Mouse (Mus musculus) G1E-ER4 (cell line): Measurements from ENCODE around the gene Olfr395. TPM values are rescaled to one million over a fixed set of nuclear protein-coding genes. Genes with fewer than 3 reads are reported as not detected.
"Not testable (repeated sequence)": the region's sequence is repeated elsewhere in the genome, so short reads cannot be mapped to it uniquely, and the experiment has no call there.

Experiments used
- GATA1 ChIP-seq: IDR thresholded peaks from one replicate; pipeline ENCODE4 v1.8.0; 2012; ENCODE audit warnings: low read length, inconsistent platforms
- polyA plus RNA-seq: library from polyadenylated mRNA; stranded (reverse); fragments of >175 nt; gene quantifications from 2 replicates; pipeline ENCODE4 v1.2.3, GENCODE M21; 2012

Olfr395 gene
- polyA plus RNA-seq, result not detected in 2 replicates

DNA sequence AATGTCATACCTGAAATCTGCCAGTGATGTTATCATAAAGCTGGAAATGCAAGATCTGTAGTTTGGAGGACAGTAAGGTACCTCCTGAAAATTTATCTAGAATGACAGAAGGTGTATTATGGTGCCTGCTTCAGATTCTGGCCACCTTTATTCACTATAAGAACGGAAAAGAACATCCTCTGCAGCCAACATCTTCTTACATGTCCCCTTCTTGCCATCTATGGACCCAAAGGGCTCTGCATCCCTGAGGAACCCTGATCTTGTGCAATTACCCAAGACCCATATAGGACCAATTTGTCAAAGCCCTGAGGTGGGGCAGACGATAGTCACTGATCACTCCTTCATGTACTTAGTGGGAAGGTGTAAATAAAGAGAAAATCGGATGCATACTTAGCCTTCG is at the start of gene Olfr395:
Gene Olfr395 (minus strand): TSS at position 101 of the 400 bp plus-strand sequence.
- TF ChIP-seq GATA1, result not testable (repeated sequence)

DNA sequence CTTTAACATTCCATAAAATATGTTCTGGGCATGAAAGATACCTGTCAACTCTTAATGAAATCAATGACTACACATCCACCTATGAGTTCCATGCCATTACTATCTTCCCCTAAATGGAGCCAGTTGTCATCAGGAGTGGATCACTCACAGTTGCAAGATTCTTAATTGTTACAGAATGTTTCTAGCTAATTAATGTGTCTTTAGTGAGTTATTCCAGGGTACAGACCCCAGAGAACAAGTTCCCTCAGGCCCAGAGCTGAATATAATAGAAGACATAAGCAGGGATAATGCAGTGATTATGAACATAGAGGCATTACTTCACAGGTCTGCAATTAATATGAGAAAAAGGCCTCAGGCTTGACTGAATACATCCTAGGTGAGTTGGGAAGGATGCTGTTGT is 27.3 kb upstream of the Olfr395 start, which contains the start of gene Olfr23:
Gene Olfr23 (plus strand): TSS at position 301 of the 400 bp plus-strand sequence.
- TF ChIP-seq GATA1, result no peak

DNA sequence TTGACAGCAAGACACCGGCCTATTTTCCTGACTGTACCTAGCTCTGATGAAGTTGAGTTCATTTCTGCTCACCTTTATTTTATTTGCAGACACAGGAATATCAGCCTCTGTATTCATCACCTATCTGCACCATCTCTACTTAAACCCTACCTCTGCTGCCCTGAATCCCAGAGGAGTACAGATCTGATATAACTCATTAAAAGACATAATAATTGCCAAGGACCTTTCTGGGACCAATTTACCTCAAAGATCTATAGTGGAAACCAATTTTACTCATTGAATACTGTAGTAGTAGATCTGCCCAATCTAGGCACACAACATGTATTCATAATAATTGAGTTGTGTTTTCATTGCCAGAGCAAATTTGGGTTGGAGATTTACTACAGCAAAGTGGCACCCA is 18.4 kb downstream of the Olfr395 start, which contains the start of gene Olfr394:
Gene Olfr394 (minus strand): TSS at position 101 of the 400 bp plus-strand sequence.
- TF ChIP-seq GATA1, result no peak

Other genes starting within 250 kb of the Olfr395 start
- gene Zfp735, start 220.5 kb downstream of the Olfr395 start, polyA plus RNA-seq, result not detected in 2 replicates
- not detected in 2 replicates for gene Olfr389, start 128.6 kb downstream of the Olfr395 start, polyA plus RNA-seq
- gene Olfr390, start 126.3 kb downstream of the Olfr395 start, polyA plus RNA-seq, result not detected in 2 replicates
- not detected in 2 replicates for gene Olfr391-ps, start 106.2 kb downstream of the Olfr395 start, polyA plus RNA-seq
- gene Olfr392, start 92.2 kb downstream of the Olfr395 start, polyA plus RNA-seq, result not detected in 2 replicates
- not detected in 2 replicates for gene Olfr393, start 57.8 kb downstream of the Olfr395 start, polyA plus RNA-seq
- gene Olfr394, start 18.5 kb downstream of the Olfr395 start, polyA plus RNA-seq, result not detected in 2 replicates
- gene Olfr23, start 27.4 kb upstream of the Olfr395 start, polyA plus RNA-seq, result not detected in 2 replicates
- gene Olfr397, start 51.5 kb upstream of the Olfr395 start, polyA plus RNA-seq, result not detected in 2 replicates
- not detected in 2 replicates for gene Olfr398, start 81.1 kb upstream of the Olfr395 start, polyA plus RNA-seq
- not detected in 2 replicates for gene Olfr139, start 147.3 kb upstream of the Olfr395 start, polyA plus RNA-seq
- not detected in 2 replicates for gene Olfr399, start 147.3 kb upstream of the Olfr395 start, polyA plus RNA-seq
- not detected in 2 replicates for gene Zfp616, start 160.7 kb upstream of the Olfr395 start, polyA plus RNA-seq
- not detected in 2 replicates for gene Olfr401, start 204.4 kb upstream of the Olfr395 start, polyA plus RNA-seq
- gene Olfr402, start 244.2 kb upstream of the Olfr395 start, polyA plus RNA-seq, result not detected in 2 replicates